Mouse (Mus musculus) bone marrow, adult 2 months (tissue): ENCODE results near the gene Arhgef28.

ENCODE experiments used
- CTCF ChIP-seq: fragments of 200-500 bp; IDR thresholded peaks from 2 replicates; pipeline ENCODE4 v1.5.1; 2011; ENCODE audit warnings: low read length, control low read depth; ENCODE audit not compliant: control insufficient read depth, insufficient read depth
- POLR2A ChIP-seq: fragments of 200-500 bp; IDR thresholded peaks from 2 replicates; pipeline ENCODE4 v1.6.1; 2011; ENCODE audit warnings: low read depth, mild to moderate bottlenecking, control low read depth, low read length, borderline replicate concordance; ENCODE audit not compliant: control insufficient read depth

GRCm38 (mm10) chr13:98183157-98183878 is 22.9 kb downstream of the Arhgef28 start:
- TF ChIP-seq CTCF (no peak), POLR2A (no peak)
